Mouse (Mus musculus) neural tube, embryonic 11.5 days (tissue): ENCODE measurements at regions not wholly inside any gene's neighbourhood (a gene's known extent, or its start where the extent isn't known, plus 50 kb on each side); places are given as distances from the start of the nearest gene placed in this dataset.

Source experiments
- ATAC-seq: fragments of 200-750 bp; cut with Nextera tagmentation; 2 replicates; pipeline ENCODE4 v1.8.0; 2017; ENCODE audit warnings: moderate number of reproducible peaks, mild to moderate bottlenecking, moderate TSS enrichment, moderate library complexity; ENCODE audit not compliant: insufficient read depth, low FRiP score, low TSS enrichment
- DNase-seq: peaks from one replicate; pipeline ENCODE4 v3.0.0-alpha.2; 2015; ENCODE audit warnings: low spot score
- H3K27ac ChIP-seq: fragments of 300-500 bp; sonication (generic); 2 replicates; pipeline ENCODE4 v1.5.1; 2014; ENCODE audit warnings: low read depth, mild to moderate bottlenecking, low read length
- H3K27me3 ChIP-seq: fragments of 300-500 bp; sonication (generic); 2 replicates; pipeline ENCODE4 v1.6.1; 2014; ENCODE audit warnings: mild to moderate bottlenecking, low read length, mixed read lengths; ENCODE audit not compliant: control insufficient read depth, insufficient read depth
- H3K36me3 ChIP-seq: fragments of 300-500 bp; sonication (generic); 2 replicates; pipeline ENCODE4 v1.6.1; 2014; ENCODE audit warnings: mild to moderate bottlenecking, low read length, moderate library complexity, mixed read lengths; ENCODE audit not compliant: control insufficient read depth, insufficient read depth
- H3K4me1 ChIP-seq: fragments of 300-500 bp; sonication (generic); 2 replicates; pipeline ENCODE4 v1.6.1; 2014; ENCODE audit warnings: low read length, mixed read lengths; ENCODE audit not compliant: control insufficient read depth, insufficient read depth
- H3K4me2 ChIP-seq: fragments of 300-500 bp; sonication (generic); 2 replicates; pipeline ENCODE4 v1.6.1; 2014; ENCODE audit warnings: low read depth, mild to moderate bottlenecking, moderate library complexity
- H3K4me3 ChIP-seq: fragments of 300-500 bp; sonication (generic); 2 replicates; pipeline ENCODE4 v1.5.1; 2014; ENCODE audit warnings: low read depth, low read length
- H3K9ac ChIP-seq: fragments of 300-500 bp; sonication (generic); 2 replicates; pipeline ENCODE4 v1.6.1; 2014; ENCODE audit warnings: mild to moderate bottlenecking, low read length
- H3K9me3 ChIP-seq: fragments of 300-500 bp; sonication (generic); 2 replicates; pipeline ENCODE4 v1.6.1; 2016; ENCODE audit warnings: low read length; ENCODE audit not compliant: control insufficient read depth
- WGBS: fragments of 180-500 bp; shearing (Covaris S2); extraction: QIAGEN DNeasy Blood & Tissue Kit; methylation state at CpG from one replicate; pipeline ENCODE4 v1.1.7; 2014; 5-methylcytosine and 5-hydroxymethylcytosine counted together

DNA sequence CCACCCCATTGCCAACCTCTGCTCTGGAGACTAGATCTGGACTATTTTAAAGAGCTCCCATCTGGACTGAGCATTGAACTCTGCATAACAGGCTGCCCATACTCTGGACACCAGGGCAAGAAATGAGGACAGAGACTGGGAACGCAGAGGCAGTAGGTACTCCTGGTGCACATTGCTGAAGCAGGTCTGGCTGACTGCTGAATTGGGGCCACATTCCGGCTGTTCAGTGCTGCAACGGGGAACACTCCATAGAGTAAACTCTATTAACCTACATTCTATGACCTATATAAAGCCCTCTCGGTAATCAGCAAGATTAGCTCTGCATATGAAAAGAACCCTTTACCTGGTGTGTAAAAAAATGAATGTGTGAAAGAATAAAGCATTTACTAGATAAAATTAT lies 128.1 kb upstream of the Car8 start:
- no peaks in the 10 kb centered on the region for H3K9me3 ChIP-seq
- H3K36me3 ChIP-seq, result no peaks in the 10 kb centered on the region
- H3K4me3 ChIP-seq, result no peak overlapping the region
- WGBS, result 84% methylated on average over 4 of the region's 4 CpGs
- ATAC-seq (no peak), DNase-seq (no peak)
- H3K27me3 ChIP-seq, result no peaks in the 10 kb centered on the region
- no peak overlapping the region for H3K4me2 ChIP-seq
- no peaks in the 10 kb centered on the region for H3K4me1 ChIP-seq
- H3K27ac ChIP-seq, result no peak overlapping the region
- no peak overlapping the region for H3K9ac ChIP-seq

- Histone ChIP-seq H3K9ac (no peak overlapping the region), H3K27me3 (no peaks in the 10 kb centered on the region), H3K27ac (no peak overlapping the region), H3K36me3 (no peaks in the 10 kb centered on the region), H3K4me2 (no peak overlapping the region), H3K9me3 (no peaks in the 10 kb centered on the region), H3K4me3 (no peak overlapping the region), H3K4me1 (no peaks in the 10 kb centered on the region)
- 71% methylated on average over 4 of the region's 4 CpGs for WGBS
- DNase-seq (no peak), ATAC-seq (no peak)
Measured at GRCm38 (mm10) chr4:8362409-8362808, 123.6 kb upstream of the Car8 start.

GRCm38 (mm10) chr4:8361931-8362330 lies 123.1 kb upstream of the Car8 start:
- H3K9me3 ChIP-seq, result no peaks in the 10 kb centered on the region
- H3K4me1 ChIP-seq, result no peaks in the 10 kb centered on the region
- no peak overlapping the region for H3K4me3 ChIP-seq
- H3K4me2 ChIP-seq, result no peak overlapping the region
- DNase-seq (no peak), ATAC-seq (no peak)
- 58% methylated on average over 2 of the region's 2 CpGs for WGBS
- no peak overlapping the region for H3K27ac ChIP-seq
- no peaks in the 10 kb centered on the region for H3K36me3 ChIP-seq
- H3K27me3 ChIP-seq, result no peaks in the 10 kb centered on the region
- H3K9ac ChIP-seq, result no peak overlapping the region

DNA sequence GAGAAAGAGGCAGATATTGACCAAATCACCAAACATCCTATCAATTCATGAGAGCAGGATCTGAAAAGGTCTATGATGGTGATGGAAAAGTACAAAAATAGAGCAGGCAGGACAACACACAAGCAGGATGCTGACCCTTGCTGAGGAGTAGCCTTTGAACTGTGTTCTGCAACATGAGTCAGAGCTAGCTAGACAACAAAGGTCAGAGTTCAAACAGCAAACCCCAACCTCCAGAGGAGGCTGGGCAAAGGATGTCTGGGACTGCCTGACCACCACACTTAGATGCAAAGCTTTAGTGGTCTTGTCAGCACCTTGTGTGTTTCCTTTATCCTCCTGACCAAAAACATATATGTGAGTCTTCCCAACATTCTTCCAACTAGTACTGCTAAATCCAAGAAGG lies 122.5 kb upstream of the Car8 start:
- H3K36me3 ChIP-seq, result no peaks in the 10 kb centered on the region
- no peak overlapping the region for H3K4me2 ChIP-seq
- ATAC-seq, result no peak
- H3K27me3 ChIP-seq, result no peaks in the 10 kb centered on the region
- no peaks in the 10 kb centered on the region for H3K9me3 ChIP-seq
- H3K4me3 ChIP-seq, result no peak overlapping the region
- no peak overlapping the region for H3K9ac ChIP-seq
- H3K4me1 ChIP-seq, result no peaks in the 10 kb centered on the region
- H3K27ac ChIP-seq, result no peak overlapping the region
- DNase-seq, result no peak

GRCm38 (mm10) chr4:8357443-8357842 lies 118.6 kb upstream of the Car8 start:
- WGBS, result 90% methylated on average over 1 of the region's 1 CpGs

DNA sequence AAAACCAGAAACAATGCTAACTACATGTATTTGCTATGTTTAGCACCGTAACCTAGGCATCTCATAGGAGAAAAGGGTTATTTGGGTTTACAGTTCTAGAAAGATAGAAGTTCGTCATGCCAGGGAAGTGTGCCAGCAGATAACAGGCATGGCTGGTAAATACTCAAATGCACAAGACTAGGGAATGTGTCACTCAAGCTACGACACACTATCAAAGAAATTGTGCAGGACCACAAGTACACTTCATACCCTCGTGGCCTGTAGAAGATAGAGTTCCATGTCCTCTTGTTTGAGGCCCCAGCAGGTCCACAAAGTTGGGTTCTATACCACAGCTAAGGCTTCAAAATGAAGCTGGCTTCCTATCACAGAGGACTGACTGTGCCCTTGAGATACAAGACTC lies 103.1 kb upstream of the Car8 start:
- DNase-seq (no peak), ATAC-seq (no peak)
- 87% methylated on average over 4 of the region's 4 CpGs for WGBS
- Histone ChIP-seq H3K36me3 (no peaks in the 10 kb centered on the region), H3K9ac (no peak overlapping the region), H3K27ac (no peak overlapping the region), H3K4me2 (no peak overlapping the region), H3K4me3 (no peak overlapping the region), H3K27me3 (no peaks in the 10 kb centered on the region), H3K4me1 (no peaks in the 10 kb centered on the region), H3K9me3 (no peaks in the 10 kb centered on the region)

More at GRCm38 (mm10) chr4:8357443-8357842, 118.6 kb upstream of the Car8 start:
- Histone ChIP-seq H3K4me3 (no peak overlapping the region), H3K9ac (no peak overlapping the region), H3K9me3 (no peaks in the 10 kb centered on the region), H3K4me1 (no peaks in the 10 kb centered on the region), H3K36me3 (no peaks in the 10 kb centered on the region), H3K27ac (no peak overlapping the region), H3K4me2 (no peak overlapping the region), H3K27me3 (no peaks in the 10 kb centered on the region)
- DNase-seq (no peak), ATAC-seq (no peak)

DNA sequence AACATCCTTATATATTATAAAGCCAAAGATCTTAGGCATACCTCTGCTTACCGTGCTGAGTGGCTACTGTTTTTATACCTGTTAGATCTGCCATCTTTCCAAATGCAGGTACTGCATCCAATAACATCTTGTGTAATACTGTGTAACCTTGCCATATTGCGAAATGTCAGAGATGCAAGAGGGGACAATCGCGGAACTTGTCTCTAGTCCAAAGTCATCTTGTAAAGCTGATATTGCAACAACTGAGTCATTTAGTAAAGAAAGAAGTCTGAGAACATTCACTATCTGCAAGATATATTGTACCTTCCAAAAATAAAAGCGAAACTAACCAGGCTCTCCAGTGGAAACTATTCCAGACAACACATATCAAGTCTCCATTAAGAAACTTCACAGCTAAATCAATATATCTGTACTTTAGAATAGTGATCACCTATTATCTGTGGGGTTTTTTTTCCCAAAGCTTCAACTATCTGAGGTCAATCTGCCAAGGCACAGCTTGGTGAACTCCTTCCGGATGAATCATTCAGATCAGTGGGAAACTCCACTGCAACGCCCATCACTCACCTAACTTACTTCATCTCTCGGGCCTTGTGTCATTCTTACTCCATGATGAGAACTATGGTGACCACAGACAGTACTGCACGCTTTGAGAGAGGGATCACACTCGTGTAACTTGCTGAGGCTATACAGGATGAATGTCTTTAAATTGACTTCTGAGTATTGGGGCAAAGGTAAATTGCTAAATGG lies 70.6 kb upstream of the Car8 start:
- no peak overlapping the region for H3K9ac ChIP-seq
- no peaks in the 10 kb centered on the region for H3K9me3 ChIP-seq
- DNase-seq (no peak), ATAC-seq (no peak)
- WGBS, result 90% methylated on average over 10 of the region's 10 CpGs
- H3K27me3 ChIP-seq, result no peaks in the 10 kb centered on the region
- no peaks in the 10 kb centered on the region for H3K36me3 ChIP-seq
- H3K4me3 ChIP-seq, result no peak overlapping the region
- H3K27ac ChIP-seq, result no peak overlapping the region
- H3K4me2 ChIP-seq, result no peak overlapping the region
- H3K4me1 ChIP-seq, result no peaks in the 10 kb centered on the region

GRCm38 (mm10) chr4:8292563-8292962 lies 53.7 kb upstream of the Car8 start:
- Histone ChIP-seq H3K36me3 (no peaks in the 10 kb centered on the region), H3K4me3 (no peak overlapping the region), H3K27ac (no peak overlapping the region), H3K27me3 (no peaks in the 10 kb centered on the region), H3K4me1 (no peaks in the 10 kb centered on the region), H3K9ac (no peak overlapping the region), H3K4me2 (no peak overlapping the region), H3K9me3 (no peaks in the 10 kb centered on the region)
- 93% methylated on average over 1 of the region's 1 CpGs for WGBS
- ATAC-seq (no peak), DNase-seq (no peak)
